Mouse (Mus musculus): ENCODE measurements around the gene Msl3.
"Not testable (repeated sequence)": the region's sequence is repeated elsewhere in the genome, so short reads cannot be mapped to it uniquely, and the experiment has no call there.

Msl3 gene

GRCm38 (mm10) chrX:168673525-168674406 lies at the start of gene Msl3:
Msl3 (minus strand) TSS chrX:168673898.
- DNase-seq = peak; percentile 84

GRCm38 (mm10) chrX:168717969-168718368 lies 44.3 kb upstream of the Msl3 start:
- no peak for DNase-seq

GRCm38 (mm10) chrX:168674407-168674962 lies 787 bp upstream of the Msl3 start:
- DNase-seq = peak; percentile 65

GRCm38 (mm10) chrX:168672913-168673524 lies 679 bp downstream of the Msl3 start:
- DNase-seq = no peak

GRCm38 (mm10) chrX:168672425-168672824 lies 1.3 kb downstream of the Msl3 start:
- DNase-seq = peak; percentile 60

- DNase-seq = no peak
These were observed 9.6 kb downstream of the Msl3 start for GRCm38 (mm10) chrX:168663982-168664689.

- no peak for DNase-seq
These were observed 13.5 kb downstream of the Msl3 start for GRCm38 (mm10) chrX:168660236-168660635.

- DNase-seq = not testable (repeated sequence)
These were observed 13.9 kb downstream of the Msl3 start for GRCm38 (mm10) chrX:168659803-168660202.

GRCm38 (mm10) chrX:168659275-168659674 lies 14.4 kb downstream of the Msl3 start:
- no peak for DNase-seq

- no peak for DNase-seq
These were observed 15.9 kb downstream of the Msl3 start for GRCm38 (mm10) chrX:168657795-168658194.

- no peak for DNase-seq
These were observed 24.4 kb downstream of the Msl3 start for GRCm38 (mm10) chrX:168649336-168649735.

- DNase-seq = no peak
These were observed 26.0 kb downstream of the Msl3 start for GRCm38 (mm10) chrX:168647746-168648145.

- no peak for DNase-seq
These were observed 30.2 kb downstream of the Msl3 start for GRCm38 (mm10) chrX:168643451-168643850.

- peak; percentile 59 for DNase-seq
These were observed 33.9 kb downstream of the Msl3 start for GRCm38 (mm10) chrX:168639556-168640356.
